Mouse (Mus musculus) embryonic stem cell, embryonic (primary cell): ENCODE measurements around the gene Mrps21.
"Not testable (repeated sequence)": the region's sequence is repeated elsewhere in the genome, so short reads cannot be mapped to it uniquely, and the experiment has no call there.

ENCODE experiments used
- CTCF ChIA-PET, 4 experiments: fragments of 300-600 bp in 2 of 4; fragments of 350-600 bp in 2 of 4; sonication (Branson Sonifier 250); formaldehyde crosslinking; loops; one replicate each; lab custom pipeline; 2022; ENCODE audit warnings: inconsistent platforms in 2 of 4; lab: Charles Lee
- POLR2A ChIA-PET, 4 experiments: fragments of 300-600 bp in 2 of 4; fragments of 350-600 bp in 2 of 4; sonication (Branson Sonifier 250); formaldehyde crosslinking; loops; one replicate each; lab custom pipeline; 2022; ENCODE audit warnings: antibody characterized with exemption in 4 of 4, inconsistent platforms in 1 of 4; lab: Charles Lee

Mrps21 gene

DNA sequence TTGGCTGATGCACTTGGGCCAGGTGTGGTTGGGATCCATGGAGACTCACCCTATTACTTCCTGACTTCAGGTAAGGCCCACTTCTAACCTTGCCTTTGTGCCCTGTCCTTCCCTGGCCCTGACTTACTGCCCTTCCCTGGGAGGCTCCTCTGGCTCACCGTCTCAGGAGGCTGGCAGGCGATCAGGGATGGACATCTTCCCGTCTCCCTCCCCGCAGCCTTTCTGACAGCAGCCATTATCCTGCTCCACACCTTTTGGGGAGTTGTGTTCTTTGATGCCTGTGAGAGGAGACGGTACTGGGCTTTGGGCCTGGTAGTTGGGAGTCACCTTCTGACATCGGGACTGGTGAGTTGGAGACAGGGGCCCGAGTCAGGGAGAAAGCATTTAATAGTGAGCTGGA, 24.2 kb upstream of the Mrps21 start:
- CTCF ChIA-PET, result interaction anchor here in 1 of 4 experiments (0.8 kb wide), 1 partner anchor 31 kb away, joined by 3 read pairs; no protein-coding TSS in a partner anchor
- POLR2A ChIA-PET, result interaction anchor here in 1 of 4 experiments (1.0 kb wide), 1 partner anchor 10 kb away, joined by 5 read pairs; no protein-coding TSS in a partner anchor

DNA sequence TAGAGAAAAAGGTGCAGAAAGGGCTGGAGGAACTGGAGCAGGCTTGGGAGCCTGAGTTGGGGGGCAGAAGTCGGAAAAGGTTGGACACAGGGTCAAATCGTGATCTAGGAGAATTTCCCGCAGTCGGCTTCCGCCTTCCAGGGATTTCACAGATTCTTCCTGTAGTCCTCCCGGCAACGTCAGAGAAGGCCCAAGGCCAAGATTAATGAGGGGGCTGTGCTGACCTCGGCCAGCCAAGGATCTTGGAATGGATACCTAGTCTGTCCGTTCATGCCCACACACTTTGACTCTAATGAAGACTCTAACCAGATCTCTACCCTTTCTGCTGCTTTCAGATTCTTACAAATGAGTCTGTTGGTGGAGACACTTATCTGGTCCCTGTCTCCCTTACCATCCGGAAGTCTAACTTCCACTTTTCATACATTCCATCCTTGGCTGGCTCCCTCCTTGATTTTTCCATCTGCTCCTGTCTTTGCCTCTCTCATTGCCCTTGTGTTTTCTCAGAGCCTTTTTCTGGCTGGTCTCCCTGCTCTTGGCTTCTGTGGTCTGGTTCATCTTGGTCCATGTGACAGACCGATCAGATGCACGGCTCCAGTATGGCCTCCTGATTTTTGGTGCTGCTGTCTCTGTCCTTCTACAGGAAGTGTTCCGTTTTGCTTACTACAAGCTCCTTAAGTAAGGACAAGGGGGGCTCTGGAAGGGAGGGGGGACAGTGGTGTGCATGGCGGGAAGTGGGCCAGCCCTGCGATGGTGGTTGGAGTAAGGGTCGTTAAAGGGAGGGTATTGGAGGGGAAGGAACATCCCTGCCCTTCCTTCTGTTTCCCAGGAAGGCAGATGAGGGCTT, 23.2 kb upstream of the Mrps21 start:
- POLR2A ChIA-PET, result interaction anchor here in 2 of 4 experiments (0.6 to 2.5 kb wide), 3 partner anchors 11 to 56 kb away, joined by 3 to 7 read pairs (median 5); partner anchors contain the start of gene Ciart (in 1 of the 2)
- CTCF ChIA-PET, result no interaction called here

DNA sequence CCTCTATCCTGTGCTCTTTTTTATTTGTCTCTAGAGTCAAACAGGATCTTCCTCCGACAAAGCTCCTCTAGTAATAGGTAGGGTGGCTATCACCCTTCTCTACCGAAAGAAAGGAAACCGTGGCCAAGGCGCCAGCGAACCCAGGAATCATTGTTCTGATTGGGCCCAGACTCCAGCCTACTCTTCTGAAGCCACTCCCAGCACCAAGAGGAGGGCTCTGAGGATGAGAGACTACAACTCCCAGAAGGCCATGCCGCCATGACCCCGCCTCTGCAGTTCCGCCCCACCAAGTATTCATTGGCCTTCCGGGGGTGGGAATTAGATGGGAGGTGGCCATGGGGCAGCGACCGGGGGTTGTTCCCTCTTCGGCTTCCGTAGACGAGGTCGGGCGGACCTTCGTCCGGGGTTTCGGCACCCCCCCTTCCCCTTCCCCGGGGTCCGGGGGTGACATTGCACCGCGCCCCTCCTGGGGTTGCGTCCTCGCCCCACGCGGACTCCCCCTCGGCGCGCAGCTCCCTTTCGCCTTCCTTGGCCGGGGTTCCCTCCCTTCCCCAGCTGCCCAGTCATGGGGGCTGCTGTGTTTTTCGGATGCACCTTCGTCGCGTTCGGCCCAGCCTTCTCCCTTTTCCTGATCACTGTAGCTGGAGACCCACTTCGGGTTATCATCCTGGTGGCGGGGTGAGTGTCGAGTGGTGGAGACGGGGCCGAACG, 22.4 kb upstream of the Mrps21 start, which contains the start of gene Aph1a:
TSS of gene Aph1a (plus strand) at position 364 of the 711 bp plus-strand sequence.
- CTCF ChIA-PET, result not testable (repeated sequence)
- POLR2A ChIA-PET, result interaction anchor here in 2 of 4 experiments (0.6 to 2.5 kb wide), 7 partner anchors 11 to 57 kb away, joined by 3 to 7 read pairs (median 4); partner anchors contain the start of genes Car14 (in 1 of the 2), Ciart (in 1 of the 2) and Prpf3 (in 1 of the 2)

DNA sequence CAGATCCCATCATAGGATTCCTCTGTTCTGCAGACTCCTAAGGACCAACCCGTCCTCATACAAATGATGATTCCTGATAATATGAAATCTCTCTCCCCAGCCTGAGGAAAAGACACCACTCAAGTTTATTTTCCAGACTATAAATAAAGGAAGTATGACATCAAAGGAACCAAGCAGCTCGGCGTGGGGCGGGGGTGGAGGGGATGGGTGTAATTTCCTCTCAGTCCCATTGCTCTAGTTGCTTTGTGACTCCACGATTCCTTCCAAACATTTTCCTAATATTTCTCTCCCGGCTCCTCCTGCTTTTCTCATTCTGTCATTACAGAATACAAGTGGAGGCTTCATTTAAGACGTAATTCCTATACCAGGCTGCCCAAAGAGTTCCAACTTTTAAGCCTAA, 21.8 kb upstream of the Mrps21 start:
- CTCF ChIA-PET, result no interaction called here
- POLR2A ChIA-PET, result interaction anchor here in 3 of 4 experiments (1.1 to 2.7 kb wide), 12 partner anchors 11 to 58 kb away, joined by 3 to 20 read pairs (median 6); partner anchors contain the start of genes Ciart (in 3 of the 3), Car14 (in 2 of the 3), Mrps21 (in 1 of the 3) and Prpf3 (in 1 of the 3)

DNA sequence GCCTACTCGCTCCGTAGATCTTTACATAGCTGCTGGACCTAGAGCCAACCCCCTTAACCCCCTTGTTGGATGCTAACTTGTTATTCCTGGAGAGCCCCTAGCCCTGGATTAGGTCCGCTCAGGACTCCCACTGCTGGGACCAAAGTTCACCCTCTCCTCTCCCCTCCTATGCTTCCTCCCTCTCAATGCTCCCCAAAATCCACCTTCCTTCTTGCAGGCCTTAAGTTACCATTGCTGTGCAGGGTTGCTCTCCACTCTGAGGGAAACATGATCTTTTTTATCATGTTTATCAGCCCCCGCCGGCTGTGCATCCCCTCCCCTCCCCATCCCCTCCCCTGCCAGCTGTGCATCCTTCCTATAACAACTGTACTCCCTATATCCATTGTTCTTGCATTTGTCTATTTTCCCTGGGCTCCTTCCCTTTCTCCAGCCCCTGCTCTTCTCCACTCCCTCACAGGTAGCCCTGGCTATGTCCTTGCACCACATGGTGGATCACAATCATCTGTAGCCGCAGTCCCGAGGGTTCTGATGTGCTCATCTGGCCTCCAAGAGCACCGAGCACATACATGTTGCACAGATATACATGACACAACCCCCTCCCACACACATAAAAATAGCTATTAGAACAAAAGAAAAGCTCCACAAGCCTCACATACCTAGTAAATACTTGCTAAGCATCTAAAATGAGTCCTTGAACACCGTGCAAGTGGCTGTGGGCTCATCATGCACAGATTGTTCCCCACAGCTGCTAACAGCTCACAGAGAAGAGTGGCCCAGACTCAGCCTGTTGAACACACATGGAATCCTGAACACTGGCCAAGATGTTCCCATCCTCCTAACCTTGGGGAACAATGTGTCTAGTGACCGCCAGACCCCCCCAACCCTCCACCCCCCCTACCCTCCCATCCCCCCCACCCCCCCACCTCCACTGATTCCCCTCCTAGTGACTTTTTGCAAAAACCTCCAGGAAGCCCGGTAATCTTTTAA, 21.0 kb upstream of the Mrps21 start:
- CTCF ChIA-PET, result interaction anchor here in 2 of 4 experiments (0.5 to 2.2 kb wide), 5 partner anchors 12 to 104 kb away, joined by 3 to 10 read pairs (median 4); partner anchors contain the start of genes Car14 (in 1 of the 2) and Prpf3 (in 1 of the 2)
- POLR2A ChIA-PET, result interaction anchor here in 3 of 4 experiments (0.5 to 3.4 kb wide), 25 partner anchors 8 to 377 kb away, joined by 3 to 20 read pairs (median 6); partner anchors contain the start of genes Ciart (in 3 of the 3), Prpf3 (in 3 of the 3), Car14 (in 2 of the 3) and Hist2h2ac (in 1 of the 3)

DNA sequence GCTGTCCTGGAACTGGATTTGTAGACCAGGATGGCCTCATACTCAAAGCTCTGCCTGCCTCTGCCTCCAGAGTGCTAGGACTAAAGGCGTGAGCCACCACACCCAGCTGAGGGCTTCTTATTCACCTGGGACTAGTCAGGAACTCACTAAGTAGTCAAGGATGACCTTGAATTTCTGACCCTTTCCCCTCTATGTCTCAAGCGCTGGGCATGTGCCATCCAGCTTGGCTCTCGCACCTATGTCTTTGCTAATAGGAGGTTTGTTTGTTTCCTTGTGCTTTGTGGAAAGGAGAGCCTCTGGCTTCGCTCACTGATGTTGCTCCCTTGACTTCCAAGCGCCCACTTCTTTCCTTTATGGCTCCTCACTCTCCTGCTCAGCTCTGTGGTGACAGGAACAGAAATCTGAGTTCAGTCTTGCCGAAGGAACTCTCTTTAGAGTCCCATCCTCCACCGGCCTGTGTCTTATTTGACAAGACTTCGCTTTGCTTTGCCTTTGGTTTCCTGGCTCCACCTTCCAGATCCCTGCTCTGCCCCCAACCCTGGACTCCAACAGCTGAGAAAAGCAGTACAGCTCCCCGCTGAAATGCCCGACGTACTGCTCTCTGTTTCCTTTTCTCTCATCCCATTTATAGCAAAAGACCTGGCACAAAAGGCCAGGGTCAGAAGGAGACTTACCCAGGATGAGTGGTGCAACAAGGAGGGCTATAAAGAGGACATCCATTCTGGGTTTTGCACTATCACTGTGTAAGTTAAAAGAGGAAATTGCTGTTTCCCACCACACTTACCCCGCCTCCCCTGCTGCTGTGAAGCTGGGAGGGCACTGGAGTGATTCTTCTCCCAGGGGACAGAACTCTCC, 20.1 kb upstream of the Mrps21 start, which contains the start of gene BC028528:
TSS of gene BC028528 (minus strand) at position 795 of the 855 bp plus-strand sequence.
- POLR2A ChIA-PET, result interaction anchor here in 3 of 4 experiments (0.5 to 3.4 kb wide), 38 partner anchors 9 to 1415 kb away, joined by 3 to 20 read pairs (median 4); partner anchors contain the start of genes Ciart (in 3 of the 3), Prpf3 (in 3 of the 3), Car14 (in 2 of the 3) and Hist2h2ac (in 2 of the 3)

DNA sequence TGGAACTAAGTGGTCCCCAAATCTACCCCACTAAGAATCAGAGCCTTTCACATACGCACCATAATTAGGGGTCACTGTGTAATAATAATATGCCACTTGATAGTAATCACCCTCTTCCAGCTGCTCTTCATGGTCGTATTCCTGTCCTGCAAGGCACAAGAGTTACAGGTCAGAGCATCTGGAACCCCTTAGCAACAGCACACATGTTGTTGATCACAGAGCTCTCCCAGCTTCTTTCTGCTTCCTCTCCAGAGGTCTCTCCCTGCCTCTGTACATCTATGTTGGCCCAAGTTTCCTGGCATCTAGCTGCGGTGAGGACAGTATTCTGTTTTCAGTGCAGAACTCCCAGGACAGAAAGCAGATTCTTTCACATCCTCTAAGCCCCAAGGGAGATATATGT, 18.3 kb upstream of the Mrps21 start:
- POLR2A ChIA-PET, result interaction anchor here in 3 of 4 experiments (0.6 to 3.4 kb wide), 15 partner anchors 8 to 168 kb away, joined by 3 to 10 read pairs (median 4); partner anchors contain the start of genes Car14 (in 1 of the 3), Mrps21 (in 1 of the 3), Prpf3 (in 1 of the 3) and Vps45 (in 1 of the 3)
- CTCF ChIA-PET, result interaction anchor here in 1 of 4 experiments (0.5 to 2.2 kb wide), 4 partner anchors 17 to 611 kb away, joined by 3 to 10 read pairs (median 4); no protein-coding TSS in a partner anchor

More for the DNA sequence above, 20.1 kb upstream of the Mrps21 start, which contains the start of gene BC028528:
- CTCF ChIA-PET, result interaction anchor here in 2 of 4 experiments (0.5 to 2.2 kb wide), 9 partner anchors 9 to 103 kb away, joined by 3 to 10 read pairs (median 3); partner anchors contain the start of genes Car14 (in 1 of the 2), Ciart (in 1 of the 2), Mrps21 (in 1 of the 2) and Prpf3 (in 1 of the 2)

DNA sequence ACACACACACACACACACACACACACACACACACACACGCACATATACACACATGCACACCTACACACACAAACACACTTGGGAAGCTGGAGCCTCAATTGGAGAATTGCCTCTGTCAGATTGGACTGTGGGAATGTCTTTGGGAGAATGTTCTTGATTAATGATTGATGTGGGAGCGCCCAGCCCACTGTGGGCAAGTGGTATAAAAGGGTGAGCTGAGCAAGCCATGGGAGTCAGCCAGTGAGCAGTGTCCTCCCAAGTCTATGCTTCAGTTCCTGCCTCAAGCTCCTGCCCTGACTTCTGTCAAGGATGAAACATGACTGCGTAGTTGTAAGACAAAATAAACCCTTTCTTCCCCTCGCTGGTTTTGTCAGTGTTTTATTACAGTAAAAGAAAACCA, 16.3 kb upstream of the Mrps21 start:
- ChIA-PET POLR2A (interaction anchor here in 3 of 4 experiments (0.6 to 1.6 kb wide), 8 partner anchors 12 to 502 kb away, joined by 3 to 8 read pairs (median 4); partner anchors contain the start of genes Car14 (in 1 of the 3) and Mrps21 (in 1 of the 3)), CTCF (interaction anchor here in 2 of 4 experiments (0.6 to 1.5 kb wide), 4 partner anchors 17 to 204 kb away, joined by 3 to 5 read pairs (median 4); no protein-coding TSS in a partner anchor)

DNA sequence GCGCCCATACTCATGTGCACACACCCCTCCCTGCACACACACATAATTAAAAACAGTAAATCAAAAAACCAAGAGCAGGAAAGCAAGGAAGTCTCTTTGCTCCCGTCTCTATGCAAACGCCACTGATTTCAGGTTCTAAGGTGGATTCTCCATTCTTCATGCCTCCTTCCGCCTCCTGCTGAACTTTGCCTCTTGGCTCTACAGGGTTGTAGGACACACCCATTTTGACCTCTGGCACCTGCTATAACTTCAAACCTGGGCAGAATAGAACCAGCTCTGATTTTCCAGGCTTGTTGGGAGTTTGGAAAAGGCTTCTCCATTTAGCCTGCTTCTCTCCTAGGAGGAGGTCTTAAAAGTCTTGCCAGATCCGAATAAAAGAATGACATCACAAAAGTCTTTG, 13.1 kb upstream of the Mrps21 start:
- ChIA-PET CTCF (no interaction called here), POLR2A (no interaction called here)

DNA sequence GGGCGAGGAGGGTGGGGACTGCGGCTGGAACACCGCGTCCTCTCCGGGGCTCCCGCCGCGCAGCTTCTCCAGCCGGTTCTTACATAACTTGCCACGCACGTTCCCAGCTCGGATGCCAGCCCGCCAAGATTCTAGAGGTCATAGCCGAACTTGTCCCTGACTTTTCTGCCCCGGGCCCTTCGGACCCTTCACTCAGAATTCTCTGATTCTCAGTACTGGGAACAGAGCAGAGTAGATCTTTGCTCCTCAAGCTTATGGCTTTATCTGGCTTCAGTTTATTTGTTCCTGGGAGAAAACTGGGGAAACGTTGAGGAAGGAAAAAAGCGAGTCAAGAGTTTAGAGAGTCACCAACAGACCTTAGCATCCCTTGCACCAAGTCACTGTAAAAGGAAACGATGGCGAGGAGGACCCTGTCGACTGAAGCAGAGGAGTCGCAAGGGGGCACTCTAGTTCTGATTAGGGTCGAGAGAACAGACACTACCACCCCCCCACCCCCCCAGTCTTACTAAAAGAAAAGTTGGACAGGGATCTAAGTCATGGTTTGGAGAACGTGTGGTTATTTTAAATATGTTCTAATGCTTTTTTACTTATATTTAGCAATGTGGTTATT, 11.6 kb upstream of the Mrps21 start:
- ChIA-PET POLR2A (interaction anchor here in 3 of 4 experiments (0.6 to 3.3 kb wide), 51 partner anchors 9 to 830 kb away, joined by 3 to 42 read pairs (median 4); partner anchors contain the start of genes BC028528 (in 3 of the 3), Mrps21 (in 3 of the 3), Car14 (in 2 of the 3) and Prpf3 (in 2 of the 3)), CTCF (interaction anchor here in 3 of 4 experiments (0.5 to 1.8 kb wide), 9 partner anchors 8 to 235 kb away, joined by 3 to 16 read pairs (median 3); partner anchors contain the start of gene Mrps21 (in 1 of the 3))

DNA sequence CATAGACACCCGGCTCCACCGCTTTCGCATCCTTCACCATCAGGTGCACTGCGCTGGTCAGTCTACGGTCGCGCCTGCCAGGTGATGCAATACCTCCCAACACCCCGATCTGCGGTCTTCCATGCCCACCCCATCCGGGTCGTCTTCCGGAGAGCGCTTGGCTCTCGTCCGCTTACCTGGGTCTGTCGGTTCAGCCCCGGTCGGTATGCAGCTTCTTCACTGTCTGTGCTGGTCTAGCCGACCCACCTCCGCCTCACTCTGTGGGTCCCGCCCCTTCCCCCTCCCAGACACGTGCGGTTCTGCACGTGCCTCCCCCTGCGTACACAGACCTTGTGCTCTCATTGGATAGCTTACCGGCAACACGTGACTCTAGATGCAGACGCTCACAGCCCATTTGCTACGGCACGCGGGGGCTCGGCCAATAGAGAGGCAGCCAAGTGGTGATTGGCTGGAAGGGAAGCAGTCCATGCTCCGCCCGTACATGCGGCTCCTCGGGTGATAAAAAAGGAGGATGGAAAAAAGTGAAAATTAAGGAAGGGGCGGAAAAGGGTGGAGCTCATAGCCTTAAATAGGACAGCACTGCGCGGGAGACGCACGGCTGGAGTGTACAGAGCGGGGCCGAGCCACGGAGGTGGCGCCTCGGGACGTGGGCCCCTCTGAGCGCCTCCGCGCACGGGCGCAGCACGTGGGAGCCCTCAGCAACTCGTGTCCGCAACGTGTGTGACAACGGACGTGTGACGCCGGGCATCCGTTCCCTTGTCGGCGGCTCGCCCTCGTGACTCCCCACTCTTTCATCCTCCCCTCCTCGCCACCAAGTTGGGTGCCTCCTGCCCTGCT, 10.9 kb upstream of the Mrps21 start, which contains the start of gene Ciart:
TSS of gene Ciart (minus strand) at position 273 of the 837 bp plus-strand sequence.
- ChIA-PET CTCF (interaction anchor here in 3 of 4 experiments (0.5 to 1.8 kb wide), 10 partner anchors 8 to 339 kb away, joined by 3 to 16 read pairs (median 3); partner anchors contain the start of gene Mrps21 (in 1 of the 3)), POLR2A (interaction anchor here (0.6 to 3.3 kb wide), 64 partner anchors 9 to 829 kb away, joined by 3 to 42 read pairs (median 4); partner anchors contain the start of genes BC028528 (in 3 of the 4), Mrps21 (in 3 of the 4), Car14 (in 2 of the 4) and Prpf3 (in 2 of the 4))

DNA sequence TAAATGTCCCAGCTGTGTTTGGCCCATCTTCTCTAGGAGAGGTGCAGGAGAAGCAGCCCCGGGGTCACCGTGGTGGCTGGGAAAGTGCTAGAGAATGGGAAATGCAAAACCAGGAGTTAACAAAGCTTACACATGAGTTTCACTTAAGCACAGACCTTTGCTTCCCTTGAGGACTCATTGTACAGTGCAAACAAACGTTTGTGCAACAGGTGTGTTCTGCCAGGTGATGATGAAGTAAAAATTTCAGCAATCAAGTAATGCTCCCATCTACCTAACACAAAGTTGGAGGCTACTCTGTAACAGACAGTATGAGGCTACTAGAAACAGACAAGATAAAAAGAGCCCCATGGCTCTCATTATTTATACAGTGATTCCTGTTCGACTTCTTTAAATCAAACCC, 7.7 kb upstream of the Mrps21 start:
- POLR2A ChIA-PET, result interaction anchor here in 1 of 4 experiments (1.0 kb wide), 1 partner anchor 14 kb away, joined by 3 read pairs; no protein-coding TSS in a partner anchor
- CTCF ChIA-PET, result no interaction called here

DNA sequence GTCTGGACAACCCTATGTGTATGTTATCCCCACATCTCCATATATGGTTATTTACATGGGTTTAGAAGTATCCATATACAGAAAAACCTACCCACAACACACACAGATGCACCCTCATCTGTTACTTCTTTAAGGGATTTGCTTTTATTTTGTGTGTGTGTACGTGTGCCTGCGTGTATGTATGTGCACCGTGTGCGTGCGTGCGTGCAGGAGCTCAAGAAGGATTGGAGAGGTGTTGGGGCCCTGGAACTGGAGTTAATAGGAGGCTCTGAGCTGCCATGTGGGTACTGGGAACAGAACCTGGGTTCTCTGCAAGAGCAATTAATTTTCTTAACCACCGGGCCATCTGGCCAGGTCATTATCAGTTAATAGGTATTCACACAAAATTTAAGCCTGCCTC, 729 bp upstream of the Mrps21 start:
- ChIA-PET CTCF (interaction anchor here in 3 of 4 experiments (0.6 to 1.6 kb wide), 5 partner anchors 10 to 568 kb away, joined by 3 to 5 read pairs (median 4); partner anchors contain the start of gene Ciart (in 1 of the 3)), POLR2A (interaction anchor here in 3 of 4 experiments (0.6 to 3.6 kb wide), 28 partner anchors 8 to 390 kb away, joined by 3 to 42 read pairs (median 4); partner anchors contain the start of genes Prpf3 (in 3 of the 3), Ciart (in 2 of the 3), BC028528 (in 1 of the 3) and Bola1 (in 1 of the 3))
